Mouse (Mus musculus) CH12.LX (cell line): ENCODE data around the gene Sidt2.

Source experiments
- CTCF ChIP-seq, 2 experiments: IDR thresholded peaks in 1 of 2; conservative IDR thresholded peaks in 1 of 2; 2 replicates each; pipeline ENCODE4 v1.5.1; 2011 to 2012; ENCODE audit warnings: low read depth in 2 of 2, low read length in 2 of 2, improper control_type of control experiment in 1 of 2, inconsistent platforms in 1 of 2, mild to moderate bottlenecking in 1 of 2, moderate library complexity in 1 of 2
- RCOR1 ChIP-seq: conservative IDR thresholded peaks from 2 replicates; pipeline ENCODE4 v1.6.1; 2012; ENCODE audit warnings: low read depth, mild to moderate bottlenecking, inconsistent platforms, low read length, improper control_type of control experiment

- no peak for TF ChIP-seq CTCF (conservative IDR thresholded peaks at IDR 0.05 in 1 of 2, IDR thresholded peaks at IDR 0.05 in 1 of 2; ENCODE audit: low read depth in 2 of 2, low read length in 2 of 2)
- TF ChIP-seq RCOR1 = no peak
Observed at GRCm38 (mm10) chr9:45952890-45953289, 2.2 kb downstream of the Sidt2 start.
